Mouse (Mus musculus): ENCODE measurements around the gene Mthfr.

DNA sequence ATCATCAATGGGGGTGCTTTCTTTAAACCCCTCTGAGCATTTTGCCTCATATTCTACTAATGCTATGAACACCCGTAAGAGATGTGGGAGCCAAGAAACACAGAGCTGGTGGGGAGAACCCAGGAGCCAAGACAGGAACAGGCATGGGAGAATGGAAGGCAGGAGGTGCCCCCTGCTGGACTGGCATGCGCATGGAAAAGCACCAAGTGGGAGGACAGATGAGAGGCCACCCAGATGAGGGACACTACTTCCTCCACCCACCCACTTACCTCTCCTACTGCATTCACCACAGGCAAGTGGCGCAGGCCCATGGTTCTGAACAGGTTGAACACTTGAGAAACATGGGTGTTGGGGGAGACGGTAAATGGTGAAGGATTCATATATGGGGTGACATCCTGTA, 30.5 kb upstream of the Mthfr start:
- TF ChIP-seq CTCF (IDR thresholded peaks at IDR 0.05; ENCODE audit: extremely low read depth, insufficient read depth, insufficient read length, insufficient replicate concordance) (peak; percentile 29; the same call in 1 of the 2 replicates), POLR2A (IDR thresholded peaks at IDR 0.05; ENCODE audit: low read depth, low read length) (no peak)
